Mouse (Mus musculus): ENCODE data around the gene Hdac4.

The Hdac4 gene

DNA sequence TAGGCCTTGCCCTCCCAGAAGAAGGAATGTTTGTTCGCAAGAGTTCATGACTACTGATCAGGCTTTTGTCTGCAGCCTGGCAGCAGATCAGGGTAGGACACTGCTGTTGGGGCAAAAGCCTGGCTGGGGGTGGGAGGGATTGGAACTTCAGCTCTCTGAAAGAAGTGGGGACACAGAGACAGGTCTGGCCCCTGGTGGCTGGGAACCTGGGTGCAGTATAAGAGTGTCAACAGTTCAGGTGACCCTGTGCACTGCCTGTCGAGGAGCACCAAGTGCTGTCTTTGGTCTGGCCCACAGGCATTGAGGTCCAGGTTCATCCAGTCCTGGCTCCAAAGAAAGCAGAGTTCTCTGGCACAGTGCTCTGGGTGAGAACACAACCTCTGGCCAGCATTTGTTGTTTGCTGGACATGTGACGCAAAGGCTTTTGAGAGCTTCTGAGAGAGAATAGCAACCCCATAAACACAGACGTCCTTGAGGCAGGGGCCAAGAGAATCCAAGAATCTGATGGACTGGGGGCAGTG lies 95.1 kb downstream of the Hdac4 start:
- DNase-seq (ENCODE audit: low read depth): no peak

GRCm38 (mm10) chr1:92099964-92100363 lies 95.5 kb downstream of the Hdac4 start:
- no peak for DNase-seq (ENCODE audit: low read depth)

DNA sequence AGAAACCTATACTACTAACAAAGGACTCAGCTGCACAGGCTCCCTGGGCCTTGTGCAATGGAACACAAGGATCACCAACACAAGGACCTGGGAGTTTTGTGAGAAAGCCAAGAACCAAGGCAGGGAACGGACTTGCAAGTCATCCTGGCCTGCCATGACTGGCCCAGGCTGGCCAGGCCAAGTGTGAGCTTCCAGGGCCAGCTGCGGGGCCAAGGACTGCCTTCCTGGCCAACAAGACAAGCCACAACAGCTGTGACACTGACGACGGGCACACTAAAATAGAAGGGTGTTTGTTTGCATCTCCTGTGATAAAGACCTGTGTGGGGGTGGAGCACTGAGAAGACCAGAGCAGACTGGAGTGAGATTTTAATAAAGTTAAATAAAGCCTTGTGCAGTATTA lies 96.0 kb downstream of the Hdac4 start:
- DNase-seq (ENCODE audit: low read depth): peak; percentile 44

DNA sequence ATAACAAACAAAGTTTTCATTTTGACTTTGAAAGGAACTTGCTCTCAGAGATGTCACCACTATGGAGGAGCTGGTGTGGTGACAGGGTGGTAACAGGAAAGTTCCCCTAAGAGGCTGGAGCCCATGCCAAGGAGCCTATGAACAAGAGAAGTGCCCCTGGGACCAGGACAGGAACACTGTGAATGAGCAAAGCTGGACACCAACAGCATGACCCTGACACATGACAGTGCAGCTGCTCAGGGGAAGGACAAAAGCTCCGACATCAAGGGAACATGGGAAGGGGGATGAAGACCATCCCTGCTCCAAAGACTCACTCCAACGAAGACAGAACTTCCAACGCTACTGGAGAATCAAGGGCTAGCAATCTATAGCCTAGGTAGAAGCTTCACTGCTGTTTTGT lies 97.0 kb downstream of the Hdac4 start:
- no peak for DNase-seq (ENCODE audit: low read depth)

- no peak for DNase-seq (ENCODE audit: low read depth)
These were observed 98.4 kb downstream of the Hdac4 start for GRCm38 (mm10) chr1:92096991-92097525.

- DNase-seq (ENCODE audit: low read depth): no peak
These were observed 103.2 kb downstream of the Hdac4 start for GRCm38 (mm10) chr1:92092286-92092685.

GRCm38 (mm10) chr1:92087821-92088220 lies 107.7 kb downstream of the Hdac4 start:
- DNase-seq (ENCODE audit: low read depth): no peak

GRCm38 (mm10) chr1:92087343-92087742 lies 108.2 kb downstream of the Hdac4 start:
- DNase-seq (ENCODE audit: low read depth): no peak

- peak; percentile 71 for DNase-seq (ENCODE audit: low read depth)
These were observed 108.7 kb downstream of the Hdac4 start for GRCm38 (mm10) chr1:92086841-92087240.

GRCm38 (mm10) chr1:92086277-92086813 lies 109.2 kb downstream of the Hdac4 start:
- DNase-seq (ENCODE audit: low read depth): no peak

GRCm38 (mm10) chr1:92084738-92085137 lies 110.8 kb downstream of the Hdac4 start:
- DNase-seq (ENCODE audit: low read depth): no peak

GRCm38 (mm10) chr1:92084004-92084403 lies 111.5 kb downstream of the Hdac4 start:
- DNase-seq (ENCODE audit: low read depth): no peak

DNA sequence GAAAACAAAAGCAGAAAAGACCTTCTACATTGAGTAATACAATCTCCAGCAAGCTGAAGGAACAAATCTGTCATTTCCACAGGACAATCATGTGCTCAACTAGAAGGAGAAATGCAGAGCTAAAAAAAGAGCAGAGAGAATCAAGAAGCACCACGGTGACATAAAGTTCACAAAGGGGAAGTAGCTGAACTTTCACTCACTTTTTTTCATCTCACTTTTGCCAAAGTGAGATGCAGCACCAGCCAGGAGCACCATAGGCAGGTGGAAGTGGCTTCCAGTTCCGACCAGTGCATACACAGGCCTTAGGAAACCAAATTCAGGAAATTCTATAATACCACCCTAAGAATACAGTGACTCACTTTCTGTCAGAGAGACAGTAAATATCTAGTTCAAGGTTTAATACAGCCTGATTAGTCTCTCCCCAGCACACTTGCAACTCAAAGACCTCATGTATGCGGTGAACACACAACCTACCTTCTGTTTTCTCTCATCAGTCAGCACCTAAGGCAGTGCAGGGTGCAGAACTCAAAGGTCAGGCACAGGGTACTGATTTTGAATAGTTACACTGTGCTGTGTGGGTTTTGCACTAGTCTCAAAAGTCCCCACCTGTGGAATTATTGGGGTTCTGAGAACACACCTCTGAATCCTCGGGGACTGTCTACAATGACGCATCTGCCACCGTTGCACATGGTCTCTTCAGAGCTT lies 112.5 kb downstream of the Hdac4 start:
- peak; percentile 78 for DNase-seq (ENCODE audit: low read depth)

- DNase-seq (ENCODE audit: low read depth): no peak
These were observed 113.2 kb downstream of the Hdac4 start for GRCm38 (mm10) chr1:92082156-92082836.

DNA sequence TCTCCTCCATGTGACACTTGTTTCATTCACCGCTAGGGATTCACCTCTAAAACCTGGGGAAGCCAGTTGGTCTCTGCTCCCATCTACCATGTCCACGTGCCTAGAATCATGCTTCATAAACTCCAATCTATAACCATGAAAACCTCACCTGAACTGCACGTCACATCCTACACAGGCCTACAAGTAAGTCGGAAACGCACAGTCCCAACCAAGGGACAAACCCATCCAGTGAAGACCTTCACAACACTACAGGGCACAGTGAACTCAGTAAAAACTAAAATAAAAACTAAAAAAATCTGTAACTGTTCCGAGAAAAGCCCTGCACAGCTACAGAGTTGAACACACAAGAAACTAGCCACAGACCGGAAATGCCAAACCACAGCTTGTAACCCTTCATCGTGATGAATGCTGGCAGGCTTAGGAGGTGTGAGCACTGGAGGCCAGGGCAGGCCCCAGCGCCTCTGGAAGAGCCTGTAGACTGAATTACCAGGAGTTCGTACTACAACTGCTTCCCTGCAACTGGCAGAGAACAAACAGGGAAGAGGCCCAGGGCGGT lies 115.4 kb downstream of the Hdac4 start:
- peak; percentile 91 for DNase-seq (ENCODE audit: low read depth)

DNA sequence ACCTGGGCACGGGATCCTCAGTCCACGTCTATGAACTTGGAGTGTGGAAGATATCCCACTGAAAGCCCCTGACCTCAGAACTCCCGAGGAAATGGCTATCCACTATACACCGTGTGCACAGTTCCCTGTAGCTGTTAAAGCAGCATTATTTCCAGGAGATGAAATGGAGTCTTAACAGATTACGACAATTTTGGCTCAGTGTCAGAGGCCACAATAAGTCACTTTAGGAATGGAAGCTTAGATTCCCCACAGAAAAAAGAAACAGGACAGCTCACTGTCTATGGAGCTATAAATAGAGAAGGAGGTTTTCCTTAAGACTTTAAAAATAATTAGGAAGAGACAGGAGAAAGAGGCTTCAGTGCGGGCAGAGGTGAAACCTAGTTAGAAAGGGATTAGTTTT lies 120.2 kb downstream of the Hdac4 start:
- no peak for DNase-seq (ENCODE audit: low read depth)

DNA sequence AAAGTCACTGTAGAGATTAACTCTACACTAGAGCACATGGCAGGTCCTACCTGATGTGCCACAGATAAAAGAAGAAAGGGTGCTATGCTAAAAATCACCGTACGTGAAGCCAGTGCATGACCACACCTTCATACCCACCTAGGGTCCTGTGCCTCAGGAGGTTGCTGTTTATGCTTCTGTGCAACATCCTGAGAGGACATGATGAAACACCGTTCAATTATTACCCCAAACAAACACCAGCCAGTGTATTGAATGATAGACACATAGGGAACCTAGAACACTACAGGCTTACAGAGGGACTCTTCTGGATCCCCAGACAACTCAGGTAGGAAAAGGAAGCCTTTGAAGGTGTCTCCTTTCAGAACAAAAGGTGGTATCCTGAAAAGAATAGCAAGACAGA lies 120.8 kb downstream of the Hdac4 start:
- no peak for DNase-seq (ENCODE audit: low read depth)

DNA sequence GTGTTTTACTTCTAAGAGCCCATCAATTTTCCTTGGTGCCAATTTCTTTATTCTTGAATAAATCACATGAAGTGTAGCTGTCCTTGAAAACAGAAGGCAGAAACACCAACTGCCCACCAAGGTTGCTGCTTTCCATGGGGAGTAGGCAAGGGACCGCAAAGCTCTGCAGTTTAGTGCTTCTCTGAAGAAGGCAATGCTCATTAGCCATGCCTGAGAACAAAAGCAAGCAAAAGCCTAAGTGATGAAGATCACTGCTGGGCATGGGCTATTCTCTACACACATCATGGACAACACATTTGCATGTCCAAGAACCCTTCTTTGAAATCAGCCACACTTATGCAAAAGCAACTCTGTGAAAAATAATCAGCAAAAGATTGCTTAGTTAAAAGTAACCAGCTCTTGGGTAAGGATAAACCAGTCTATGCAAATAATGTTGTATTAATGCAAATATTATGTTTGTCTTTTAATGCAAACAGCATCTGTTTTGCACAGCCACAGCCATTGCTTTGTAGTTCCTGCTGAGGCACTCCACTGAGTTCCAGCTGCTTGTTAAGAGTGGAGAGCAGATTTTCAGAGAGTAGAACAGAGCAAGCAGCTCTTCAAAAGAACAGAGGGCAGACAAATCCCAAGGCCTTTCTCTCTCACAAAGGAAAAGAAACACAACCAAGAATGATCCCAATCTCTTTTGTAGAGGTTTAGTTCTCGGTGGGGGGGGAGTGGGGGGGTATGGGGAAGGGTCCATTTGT lies 125.4 kb downstream of the Hdac4 start:
- DNase-seq (ENCODE audit: low read depth): no peak

GRCm38 (mm10) chr1:92069464-92069863 lies 126.0 kb downstream of the Hdac4 start:
- no peak for DNase-seq (ENCODE audit: low read depth)

- peak; percentile 64 for DNase-seq (ENCODE audit: low read depth)
These were observed 131.2 kb downstream of the Hdac4 start for GRCm38 (mm10) chr1:92064307-92064706.

DNA sequence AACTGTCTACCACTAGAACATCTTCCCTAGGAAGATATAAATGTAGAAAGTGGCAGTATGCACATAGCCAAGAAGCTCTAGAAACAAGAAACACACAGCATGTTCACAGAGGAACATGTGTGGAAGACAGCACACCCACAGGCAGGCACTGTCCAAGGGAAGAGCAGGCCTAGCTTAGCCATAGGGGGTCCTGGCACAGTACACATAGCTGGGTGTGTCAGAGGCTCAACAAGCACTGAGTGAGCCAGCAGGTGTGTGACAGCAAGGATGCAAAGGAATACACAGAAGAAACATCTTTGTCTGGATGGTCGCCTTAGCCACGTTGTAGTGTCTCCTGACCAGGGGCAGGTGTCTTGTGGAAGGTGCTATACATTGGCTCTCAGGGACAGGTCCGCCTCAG lies 132.2 kb downstream of the Hdac4 start:
- DNase-seq (ENCODE audit: low read depth): no peak
